Mouse (Mus musculus): ENCODE measurements around the gene Rpp38. TPM values are rescaled to one million over a fixed set of nuclear protein-coding genes. Genes with fewer than 3 reads are reported as not detected.

Rpp38 gene
- polyA plus RNA-seq, 1 experiment: 18.4 TPM

DNA sequence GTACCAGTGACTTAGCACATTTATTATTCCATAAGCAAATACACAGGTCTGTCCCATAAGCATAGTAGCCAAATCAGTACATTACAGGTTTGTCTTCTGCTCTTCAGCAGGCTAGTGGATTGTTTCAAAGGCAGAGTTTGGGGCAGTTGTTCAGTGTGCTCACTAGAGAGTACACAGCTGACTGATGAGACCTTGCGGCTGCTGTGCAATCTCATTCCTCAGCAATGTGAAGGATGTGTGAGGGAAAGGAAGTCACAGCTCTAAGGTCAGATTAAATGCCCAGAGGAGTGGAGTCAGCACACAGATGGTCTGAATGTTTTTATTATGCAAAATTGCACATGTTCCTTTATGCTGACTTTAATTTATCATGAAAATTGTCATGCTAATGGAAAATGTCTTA, 5.9 kb downstream of the Rpp38 start:
- Histone ChIP-seq H3K27ac (ENCODE audit: control insufficient read depth, insufficient read depth, low read depth, low read length) (no peak overlapping the region), H3K36me3 (ENCODE audit: control insufficient read depth, insufficient read depth, low read length) (peaks cover 2% of the 10 kb centered on the region; the same call in 1 of the 2 replicates), H3K4me1 (ENCODE audit: control insufficient read depth, insufficient read depth, low read length) (0 out of 2 replicates have a peak, but pooled peaks cover 2% of the 10 kb centered on the region), H3K4me3 (ENCODE audit: control insufficient read depth, low read depth, low read length) (no peak overlapping the region), H3K27me3 (ENCODE audit: control insufficient read depth, insufficient read depth, low read length) (no peaks in the 10 kb centered on the region)
- TF ChIP-seq POLR2A (IDR thresholded peaks at IDR 0.05; ENCODE audit: control insufficient read depth, low read depth, low read length) (no peak), CTCF (IDR thresholded peaks at IDR 0.05; ENCODE audit: control insufficient read depth, insufficient read depth, insufficient replicate concordance, low read depth, low read length) (no peak)

DNA sequence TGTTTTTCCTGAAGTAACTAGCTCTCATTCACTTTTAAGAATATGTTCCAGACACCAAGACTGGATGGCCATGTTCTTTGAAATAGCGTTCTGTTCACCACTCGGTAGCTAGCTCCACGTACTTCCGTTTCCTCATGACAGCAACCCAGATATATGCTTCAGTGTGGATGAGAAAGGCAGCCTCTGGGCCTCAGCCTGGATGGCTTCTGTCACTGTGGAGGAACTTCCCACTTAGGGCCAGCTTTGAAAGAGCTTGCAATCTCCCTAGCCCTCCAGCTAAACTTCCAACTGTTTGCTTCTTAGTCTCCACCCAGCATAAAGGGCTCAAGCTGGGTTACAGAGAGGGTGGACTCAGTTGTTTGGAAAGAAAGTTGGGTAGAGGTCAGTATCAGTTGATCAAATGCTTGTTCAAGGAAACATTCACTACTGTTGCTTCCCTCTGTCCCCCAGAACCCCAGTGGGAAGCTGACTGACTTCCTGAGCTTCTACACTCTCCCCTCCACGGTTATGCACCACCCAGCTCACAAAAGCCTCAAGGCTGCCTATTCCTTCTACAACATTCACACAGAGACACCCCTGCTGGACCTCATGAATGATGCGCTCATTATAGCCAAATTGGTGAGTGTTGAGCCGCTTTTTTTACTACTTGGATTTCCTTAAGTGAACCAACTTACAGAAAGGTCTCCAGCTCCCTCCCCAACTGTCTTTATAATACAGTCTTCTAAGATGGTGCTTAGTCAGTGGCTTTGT, 7.9 kb downstream of the Rpp38 start:
- no peak overlapping the region for H3K27ac ChIP-seq (ENCODE audit: control insufficient read depth, insufficient read depth, low read depth, low read length)
- TF ChIP-seq CTCF (IDR thresholded peaks at IDR 0.05; ENCODE audit: control insufficient read depth, insufficient read depth, insufficient replicate concordance, low read depth, low read length) (no peak), POLR2A (IDR thresholded peaks at IDR 0.05; ENCODE audit: control insufficient read depth, low read depth, low read length) (no peak)
- H3K4me3 ChIP-seq (ENCODE audit: control insufficient read depth, low read depth, low read length): no peak overlapping the region
- no peaks in the 10 kb centered on the region for H3K27me3 ChIP-seq (ENCODE audit: control insufficient read depth, insufficient read depth, low read length)
- peaks cover 2% of the 10 kb centered on the region; the same call in 1 of the 2 replicates for H3K36me3 ChIP-seq (ENCODE audit: control insufficient read depth, insufficient read depth, low read length)
- H3K4me1 ChIP-seq (ENCODE audit: control insufficient read depth, insufficient read depth, low read length): 0 out of 2 replicates have a peak, but pooled peaks cover 2% of the 10 kb centered on the region

DNA sequence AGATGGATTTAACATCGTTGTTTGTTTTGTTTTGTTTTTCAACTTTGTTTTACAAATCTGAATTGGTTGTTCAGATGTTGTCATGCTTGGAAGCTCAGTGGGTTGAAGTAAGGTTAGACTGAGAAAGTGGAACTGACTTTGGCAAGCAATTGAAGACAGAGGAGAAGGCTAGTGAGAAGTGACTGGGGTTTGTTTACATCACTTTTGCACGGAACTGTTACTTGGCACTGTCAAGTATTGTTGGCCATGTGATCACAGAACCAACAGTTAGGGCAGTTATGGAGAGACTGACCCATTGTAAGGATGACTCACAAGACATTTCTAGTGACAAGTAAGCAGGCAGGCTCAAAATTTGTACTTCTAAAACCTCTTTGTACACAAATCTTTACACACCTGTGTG, 9.3 kb downstream of the Rpp38 start:
- Histone ChIP-seq H3K36me3 (ENCODE audit: control insufficient read depth, insufficient read depth, low read length) (no peaks in the 10 kb centered on the region), H3K27ac (ENCODE audit: control insufficient read depth, insufficient read depth, low read depth, low read length) (no peak overlapping the region), H3K4me1 (ENCODE audit: control insufficient read depth, insufficient read depth, low read length) (0 out of 2 replicates have a peak, but pooled peaks cover 2% of the 10 kb centered on the region), H3K27me3 (ENCODE audit: control insufficient read depth, insufficient read depth, low read length) (no peaks in the 10 kb centered on the region), H3K4me3 (ENCODE audit: control insufficient read depth, low read depth, low read length) (no peak overlapping the region)
- no peak for TF ChIP-seq POLR2A (IDR thresholded peaks at IDR 0.05; ENCODE audit: control insufficient read depth, low read depth, low read length)
- TF ChIP-seq CTCF (IDR thresholded peaks at IDR 0.05; ENCODE audit: control insufficient read depth, insufficient read depth, insufficient replicate concordance, low read depth, low read length): no peak

DNA sequence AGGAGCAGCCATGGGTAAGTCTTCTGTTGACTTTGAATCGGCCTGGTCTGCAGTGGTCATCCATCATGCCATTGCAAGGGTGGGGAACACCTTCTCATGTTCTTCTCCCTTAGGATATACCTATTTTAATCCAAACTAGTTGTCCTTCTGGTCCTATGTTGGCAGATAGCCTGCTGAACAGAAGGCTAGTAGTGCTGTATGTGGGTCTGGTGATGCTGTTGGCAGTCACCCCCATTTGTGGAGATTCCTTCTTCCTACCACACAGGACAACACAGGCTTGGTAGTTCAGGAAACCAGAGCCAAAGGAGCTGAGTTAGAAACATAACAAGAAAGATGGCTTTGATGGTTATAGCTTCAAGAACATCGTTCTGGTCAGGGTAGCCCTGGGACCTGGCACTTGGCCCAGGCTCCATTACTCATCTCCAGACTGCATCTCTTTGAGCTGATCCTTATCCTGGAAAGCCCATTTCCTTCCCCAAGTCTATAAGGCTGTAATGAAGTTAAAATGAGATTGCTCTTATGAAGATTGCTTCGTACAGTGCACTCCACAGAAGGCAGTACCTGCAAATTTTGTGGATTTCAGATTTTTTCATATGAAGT, 26.9 kb downstream of the Rpp38 start:
- Histone ChIP-seq H3K27ac (ENCODE audit: control insufficient read depth, insufficient read depth, low read depth, low read length) (no peak overlapping the region), H3K4me1 (ENCODE audit: control insufficient read depth, insufficient read depth, low read length) (no peaks in the 10 kb centered on the region), H3K27me3 (ENCODE audit: control insufficient read depth, insufficient read depth, low read length) (no peaks in the 10 kb centered on the region), H3K4me3 (ENCODE audit: control insufficient read depth, low read depth, low read length) (no peak overlapping the region), H3K36me3 (ENCODE audit: control insufficient read depth, insufficient read depth, low read length) (no peaks in the 10 kb centered on the region)
- TF ChIP-seq CTCF (IDR thresholded peaks at IDR 0.05; ENCODE audit: control insufficient read depth, insufficient read depth, insufficient replicate concordance, low read depth, low read length) (no peak), POLR2A (IDR thresholded peaks at IDR 0.05; ENCODE audit: control insufficient read depth, low read depth, low read length) (no peak)

DNA sequence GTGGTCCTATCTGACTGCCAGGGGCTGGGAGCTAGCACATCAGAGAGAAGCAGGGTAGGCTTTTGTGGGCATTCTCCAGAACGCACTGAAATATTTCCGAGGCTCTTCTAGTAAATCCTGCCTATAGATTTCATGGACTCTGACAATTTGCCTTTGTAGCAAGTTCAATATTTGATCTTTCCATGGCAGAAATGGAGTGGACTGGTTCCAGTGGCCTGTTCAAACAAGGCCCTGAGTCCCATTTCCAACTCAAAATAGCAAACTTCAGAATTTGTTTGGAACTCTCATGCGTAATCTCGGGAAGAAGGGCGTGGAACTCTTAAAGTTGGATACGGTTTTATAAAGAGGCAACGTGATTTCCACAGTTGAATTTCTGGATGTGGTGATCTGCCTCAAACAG, 36.6 kb downstream of the Rpp38 start:
- H3K4me1 ChIP-seq (ENCODE audit: control insufficient read depth, insufficient read depth, low read length): no peaks in the 10 kb centered on the region
- no peaks in the 10 kb centered on the region for H3K36me3 ChIP-seq (ENCODE audit: control insufficient read depth, insufficient read depth, low read length)
- no peak overlapping the region for H3K27ac ChIP-seq (ENCODE audit: control insufficient read depth, insufficient read depth, low read depth, low read length)
- TF ChIP-seq CTCF (IDR thresholded peaks at IDR 0.05; ENCODE audit: control insufficient read depth, insufficient read depth, insufficient replicate concordance, low read depth, low read length) (no peak), POLR2A (IDR thresholded peaks at IDR 0.05; ENCODE audit: control insufficient read depth, low read depth, low read length) (no peak)
- H3K4me3 ChIP-seq (ENCODE audit: control insufficient read depth, low read depth, low read length): no peak overlapping the region
- no peaks in the 10 kb centered on the region for H3K27me3 ChIP-seq (ENCODE audit: control insufficient read depth, insufficient read depth, low read length)

DNA sequence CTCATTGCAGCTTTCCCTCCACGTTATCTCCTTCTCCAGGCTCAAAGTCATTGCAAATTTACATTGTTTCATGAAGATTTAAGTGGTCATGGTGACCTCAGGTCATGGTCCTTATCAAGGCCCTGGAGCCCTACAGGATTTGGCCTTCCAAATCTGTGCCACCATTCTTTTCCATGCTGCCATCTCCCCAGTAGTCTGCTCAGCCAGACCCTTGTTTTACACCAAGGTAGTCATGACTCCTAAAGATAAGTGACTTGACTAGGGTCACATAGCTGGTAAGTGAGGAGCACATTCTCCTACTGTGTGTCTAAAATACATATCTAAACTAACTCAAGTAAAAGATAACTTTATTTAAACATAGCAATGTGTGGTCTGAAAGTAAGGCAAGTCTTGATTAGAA, 40.3 kb downstream of the Rpp38 start:
- Histone ChIP-seq H3K4me3 (ENCODE audit: control insufficient read depth, low read depth, low read length) (no peak overlapping the region), H3K4me1 (ENCODE audit: control insufficient read depth, insufficient read depth, low read length) (no peaks in the 10 kb centered on the region), H3K36me3 (ENCODE audit: control insufficient read depth, insufficient read depth, low read length) (no peaks in the 10 kb centered on the region), H3K27me3 (ENCODE audit: control insufficient read depth, insufficient read depth, low read length) (no peaks in the 10 kb centered on the region), H3K27ac (ENCODE audit: control insufficient read depth, insufficient read depth, low read depth, low read length) (no peak overlapping the region)
- TF ChIP-seq POLR2A (IDR thresholded peaks at IDR 0.05; ENCODE audit: control insufficient read depth, low read depth, low read length) (no peak), CTCF (IDR thresholded peaks at IDR 0.05; ENCODE audit: control insufficient read depth, insufficient read depth, insufficient replicate concordance, low read depth, low read length) (no peak)

DNA sequence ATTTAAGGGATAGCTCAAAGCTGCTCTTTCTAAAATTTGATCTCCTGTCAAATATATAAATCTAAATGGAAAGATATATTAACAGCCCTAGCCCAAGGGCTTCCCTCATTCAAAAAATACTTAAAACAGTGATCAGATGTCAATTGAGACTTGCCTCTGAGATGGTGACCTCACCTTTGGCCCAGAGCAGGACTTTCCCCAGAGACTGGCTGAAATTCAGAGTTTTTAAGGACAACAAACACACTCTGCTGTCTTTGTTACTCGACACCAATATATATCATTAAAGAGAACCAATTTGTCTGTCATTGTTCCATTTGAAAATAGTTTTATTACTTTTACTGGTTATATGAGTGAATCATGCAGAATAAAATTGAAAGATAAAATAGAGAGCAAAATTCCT, 42.9 kb downstream of the Rpp38 start:
- Histone ChIP-seq H3K4me3 (ENCODE audit: control insufficient read depth, low read depth, low read length) (no peak overlapping the region), H3K36me3 (ENCODE audit: control insufficient read depth, insufficient read depth, low read length) (no peaks in the 10 kb centered on the region), H3K4me1 (ENCODE audit: control insufficient read depth, insufficient read depth, low read length) (no peaks in the 10 kb centered on the region; the same call in none of the 2 replicates), H3K27me3 (ENCODE audit: control insufficient read depth, insufficient read depth, low read length) (no peaks in the 10 kb centered on the region), H3K27ac (ENCODE audit: control insufficient read depth, insufficient read depth, low read depth, low read length) (no peak overlapping the region)
- TF ChIP-seq POLR2A (IDR thresholded peaks at IDR 0.05; ENCODE audit: control insufficient read depth, low read depth, low read length): no peak
- no peak for TF ChIP-seq CTCF (IDR thresholded peaks at IDR 0.05; ENCODE audit: control insufficient read depth, insufficient read depth, insufficient replicate concordance, low read depth, low read length)

Data from testis, adult 2 months (tissue).